Mouse (Mus musculus) stomach, postnatal 0 days (tissue): ENCODE data around the gene Apobec3.

Source experiments
- CTCF ChIP-seq: IDR thresholded peaks from 2 replicates; pipeline ENCODE4 v1.5.1; 2016; ENCODE audit warnings: antibody characterized with exemption, low read depth, mild to moderate bottlenecking, moderate library complexity
- EP300 ChIP-seq: optimal IDR thresholded peaks from 2 replicates; pipeline ENCODE3; 2016; ENCODE audit warnings: antibody characterized with exemption

DNA sequence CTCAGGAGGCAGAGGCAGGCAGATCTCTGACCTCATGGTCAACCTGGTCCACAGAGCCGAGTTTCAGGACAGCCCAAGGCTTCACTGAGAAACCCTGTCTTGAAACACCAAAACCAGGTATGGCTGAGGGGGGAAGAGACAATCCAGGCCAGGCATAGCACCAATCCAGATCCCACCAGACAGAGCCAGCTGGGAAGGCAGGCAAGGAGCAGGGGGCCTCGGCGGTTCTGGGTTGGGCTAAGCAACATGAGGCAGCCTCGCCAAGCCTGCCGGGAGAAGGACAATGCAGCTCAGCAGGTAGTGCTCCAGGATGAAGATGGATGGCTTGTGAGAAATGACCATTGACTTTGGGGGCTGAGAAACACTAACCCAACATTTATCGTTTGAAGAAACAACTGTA is 51.1 kb downstream of the Apobec3 start:
- no peak for TF ChIP-seq EP300
- no peak for TF ChIP-seq CTCF
